Mouse (Mus musculus): ENCODE measurements around the gene Arhgap15. TPM values are rescaled to one million over a fixed set of nuclear protein-coding genes. Genes with fewer than 3 reads are reported as not detected.

The Arhgap15 gene
- total RNA-seq, 2 experiments from 2014 or later, result 2.9 to 4.3 TPM

- DNase-seq, result no peak
Observed at GRCm38 (mm10) chr2:44190749-44191148, 442.1 kb downstream of the Arhgap15 start.

GRCm38 (mm10) chr2:44192058-44192457 lies 443.4 kb downstream of the Arhgap15 start:
- DNase-seq, result peak; percentile 6

- DNase-seq, result no peak
Observed at GRCm38 (mm10) chr2:44215506-44215905, 466.9 kb downstream of the Arhgap15 start.

GRCm38 (mm10) chr2:44217811-44218210 lies 469.2 kb downstream of the Arhgap15 start:
- no peak for DNase-seq

- no peak for DNase-seq
Observed at GRCm38 (mm10) chr2:44218317-44218716, 469.7 kb downstream of the Arhgap15 start.

GRCm38 (mm10) chr2:44221686-44222085 lies 473.1 kb downstream of the Arhgap15 start:
- peak; percentile 7 for DNase-seq

- DNase-seq, result peak; percentile 4
Observed at GRCm38 (mm10) chr2:44222176-44222753, 473.6 kb downstream of the Arhgap15 start.

GRCm38 (mm10) chr2:44234856-44235255 lies 486.2 kb downstream of the Arhgap15 start:
- no peak for DNase-seq

- no peak for DNase-seq
Observed at GRCm38 (mm10) chr2:44241657-44242454, 493.2 kb downstream of the Arhgap15 start.

GRCm38 (mm10) chr2:44242628-44243255 lies 494.1 kb downstream of the Arhgap15 start:
- no peak for DNase-seq

GRCm38 (mm10) chr2:44255343-44255742 lies 506.7 kb downstream of the Arhgap15 start:
- DNase-seq, result no peak

GRCm38 (mm10) chr2:44257946-44258345 lies 509.3 kb downstream of the Arhgap15 start:
- no peak for DNase-seq

GRCm38 (mm10) chr2:44271455-44272346 lies 523.1 kb downstream of the Arhgap15 start:
- DNase-seq, result no peak

- no peak for DNase-seq
Observed at GRCm38 (mm10) chr2:44272606-44273005, 524.0 kb downstream of the Arhgap15 start.

- no peak for DNase-seq
Observed at GRCm38 (mm10) chr2:44274425-44274824, 525.8 kb downstream of the Arhgap15 start.

- DNase-seq, result no peak
Observed at GRCm38 (mm10) chr2:44286181-44286719, 537.6 kb downstream of the Arhgap15 start.

GRCm38 (mm10) chr2:44299156-44299555 lies 550.5 kb downstream of the Arhgap15 start:
- DNase-seq, result no peak

- DNase-seq, result no peak
Observed at GRCm38 (mm10) chr2:44299909-44300308, 551.3 kb downstream of the Arhgap15 start.

- DNase-seq, result no peak
Observed at GRCm38 (mm10) chr2:44300466-44300865, 551.8 kb downstream of the Arhgap15 start.

GRCm38 (mm10) chr2:44304261-44304970 lies 555.8 kb downstream of the Arhgap15 start:
- no peak for DNase-seq
